Mouse (Mus musculus): ENCODE measurements around the gene Nxnl2. TPM values are rescaled to one million over a fixed set of nuclear protein-coding genes. Genes with fewer than 3 reads are reported as not detected.

The Nxnl2 gene
- polyA plus RNA-seq, 1 experiment from 2014 or later: 0.72 TPM

GRCm38 (mm10) chr13:51210639-51211038 is 39.8 kb downstream of the Nxnl2 start:
- ATAC-seq (ENCODE audit: insufficient read depth) (no peak), DNase-seq (no peak)
- H3K9ac ChIP-seq: no peak overlapping the region
- H3K27me3 ChIP-seq (ENCODE audit: insufficient read depth, low read length): no peaks in the 10 kb centered on the region
- H3K4me3 ChIP-seq (ENCODE audit: low read depth, low read length): no peak overlapping the region
- no peaks in the 10 kb centered on the region for H3K36me3 ChIP-seq (ENCODE audit: insufficient read depth)
- H3K4me2 ChIP-seq: no peak overlapping the region
- 66% methylated on average over 5 of the region's 5 CpGs for WGBS
- no peak overlapping the region; the same call in 1 of the 2 replicates for H3K27ac ChIP-seq (ENCODE audit: low read depth)
- peak; percentile 38 for TF ChIP-seq CTCF (IDR thresholded peaks at IDR 0.05; ENCODE audit: low read depth)
- peaks cover 7% of the 10 kb centered on the region; the same call in 1 of the 2 replicates for H3K4me1 ChIP-seq (ENCODE audit: insufficient read depth)
- H3K9me3 ChIP-seq (ENCODE audit: low read depth, low read length): no peaks in the 10 kb centered on the region

- Histone ChIP-seq H3K4me2 (no peak overlapping the region), H3K27ac (ENCODE audit: low read depth) (0 out of 2 replicates have a peak overlapping the region, but pooled peaks have one; percentile 50), H3K27me3 (ENCODE audit: insufficient read depth, low read length) (no peaks in the 10 kb centered on the region), H3K9me3 (ENCODE audit: low read depth, low read length) (no peaks in the 10 kb centered on the region), H3K9ac (no peak overlapping the region), H3K4me1 (ENCODE audit: insufficient read depth) (no peaks in the 10 kb centered on the region), H3K36me3 (ENCODE audit: insufficient read depth) (no peaks in the 10 kb centered on the region), H3K4me3 (ENCODE audit: low read depth, low read length) (no peak overlapping the region)
- peak; percentile 62 for DNase-seq
- TF ChIP-seq CTCF (IDR thresholded peaks at IDR 0.05; ENCODE audit: low read depth): no peak
- ATAC-seq (ENCODE audit: insufficient read depth): no peak
- WGBS: 38% methylated on average over 2 of the region's 2 CpGs
Measured at GRCm38 (mm10) chr13:51214746-51215145, 43.9 kb downstream of the Nxnl2 start.

GRCm38 (mm10) chr13:51220897-51221296 is 50.1 kb downstream of the Nxnl2 start:
- Histone ChIP-seq H3K27ac (ENCODE audit: low read depth) (no peak overlapping the region), H3K9ac (no peak overlapping the region), H3K4me1 (ENCODE audit: insufficient read depth) (peaks cover 7% of the 10 kb centered on the region), H3K9me3 (ENCODE audit: low read depth, low read length) (no peaks in the 10 kb centered on the region), H3K36me3 (ENCODE audit: insufficient read depth) (no peaks in the 10 kb centered on the region), H3K4me2 (no peak overlapping the region), H3K27me3 (ENCODE audit: insufficient read depth, low read length) (no peaks in the 10 kb centered on the region), H3K4me3 (ENCODE audit: low read depth, low read length) (no peak overlapping the region)
- WGBS: 83% methylated on average over 4 of the region's 4 CpGs
- TF ChIP-seq CTCF (IDR thresholded peaks at IDR 0.05; ENCODE audit: low read depth): no peak
- no peak for ATAC-seq (ENCODE audit: insufficient read depth)
- no peak for DNase-seq

- Histone ChIP-seq H3K27ac (ENCODE audit: low read depth) (peak overlapping the region; percentile 64; the same call in 1 of the 2 replicates), H3K27me3 (ENCODE audit: insufficient read depth, low read length) (no peaks in the 10 kb centered on the region), H3K4me1 (ENCODE audit: insufficient read depth) (peaks cover 7% of the 10 kb centered on the region), H3K36me3 (ENCODE audit: insufficient read depth) (no peaks in the 10 kb centered on the region), H3K4me2 (no peak overlapping the region), H3K9me3 (ENCODE audit: low read depth, low read length) (no peaks in the 10 kb centered on the region), H3K4me3 (ENCODE audit: low read depth, low read length) (no peak overlapping the region), H3K9ac (no peak overlapping the region)
- ATAC-seq (ENCODE audit: insufficient read depth) (peak; percentile 61; the same call in 1 of the 2 replicates), DNase-seq (peak; percentile 65)
- 40% methylated on average over 12 of the region's 12 CpGs for WGBS
- no peak for TF ChIP-seq CTCF (IDR thresholded peaks at IDR 0.05; ENCODE audit: low read depth)
Measured at GRCm38 (mm10) chr13:51221425-51222160, 50.8 kb downstream of the Nxnl2 start.

Small RNAs within 50 kb of the gene (microRNA-seq; reads per million reads assigned to microRNA genes)
- not detected for gene Gm44341 (ENCODE audit: borderline number of aligned reads)

Other genes starting within 250 kb of the Nxnl2 start
- 108 and 110 TPM in 2 replicates for gene Spin1, start 70.1 kb upstream of the Nxnl2 start, polyA plus RNA-seq (2014; fragmentation: Nextera tagmentation; extraction: Ambion mirVana)
- gene S1pr3, start 237.6 kb downstream of the Nxnl2 start, polyA plus RNA-seq (2014; fragmentation: Nextera tagmentation; extraction: Ambion mirVana): 128 and 132 TPM in 2 replicates